Mouse (Mus musculus) heart, adult 18-20 months (tissue): ENCODE data around the gene Cpa2. TPM values are rescaled to one million over a fixed set of nuclear protein-coding genes. Genes with fewer than 3 reads are reported as not detected.

Experiments
- DNase-seq, 2 experiments: peaks; one replicate each; pipeline ENCODE4 v3.0.0; 2021 to 2022; ENCODE audit warnings: mixed read lengths in 1 of 2
- long read RNA-seq, 2 experiments: library from polyadenylated mRNA; stranded (forward); transcript quantifications; one replicate each; pipeline ENCODE4 v2.0.0; 2021
- total RNA-seq, 2 experiments: library from RNA; stranded (reverse); gene quantifications; 2 replicates each; pipeline ENCODE4 v1.2.3; 2021

The Cpa2 gene
- under 1 TPM in 1 of 2 experiments, not detected in 1; 0.25 TPM for total RNA-seq
- long read RNA-seq, experiment 1, result 0 reads
- long read RNA-seq, experiment 2, result 0 reads

DNA sequence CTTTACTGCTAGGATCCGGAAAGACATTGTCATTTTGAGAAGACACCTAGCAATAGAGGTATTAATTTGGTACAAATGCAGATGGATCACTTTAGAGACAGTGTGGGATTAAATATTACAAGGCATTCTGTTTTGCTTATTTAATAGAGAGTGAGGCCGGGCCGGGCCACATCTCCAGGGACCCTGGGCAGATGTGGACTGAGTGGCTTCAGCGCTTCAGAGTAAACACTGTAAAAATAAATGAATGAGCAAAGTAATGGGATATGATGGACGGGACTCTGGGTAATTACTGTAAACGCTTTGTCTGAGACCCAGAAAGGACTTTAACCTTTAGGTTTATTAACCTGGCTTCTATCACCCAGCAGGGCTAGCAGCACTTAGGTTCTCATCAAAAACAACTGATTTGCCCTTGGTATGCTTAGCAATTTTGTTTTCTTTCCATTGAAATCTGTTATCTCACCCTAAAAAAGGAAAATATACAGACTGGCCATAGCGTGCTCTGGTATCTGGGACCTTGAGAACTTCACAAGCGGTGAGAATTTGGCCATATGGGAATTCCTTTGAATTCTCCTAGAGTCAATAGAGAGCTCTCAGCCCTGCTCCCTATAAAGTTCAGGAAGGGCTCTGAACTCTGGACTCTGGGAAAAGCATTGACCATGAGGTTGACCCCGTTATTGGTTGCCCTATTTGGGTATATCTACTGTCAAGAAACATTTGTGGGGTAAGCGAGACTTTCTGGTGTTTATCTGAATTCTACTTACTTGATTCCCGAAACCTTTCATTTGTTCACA lies at the start of gene Cpa2:
TSS of gene Cpa2 (plus strand) at position 574 of the 791 bp plus-strand sequence.
- DNase-seq, result no peak

DNA sequence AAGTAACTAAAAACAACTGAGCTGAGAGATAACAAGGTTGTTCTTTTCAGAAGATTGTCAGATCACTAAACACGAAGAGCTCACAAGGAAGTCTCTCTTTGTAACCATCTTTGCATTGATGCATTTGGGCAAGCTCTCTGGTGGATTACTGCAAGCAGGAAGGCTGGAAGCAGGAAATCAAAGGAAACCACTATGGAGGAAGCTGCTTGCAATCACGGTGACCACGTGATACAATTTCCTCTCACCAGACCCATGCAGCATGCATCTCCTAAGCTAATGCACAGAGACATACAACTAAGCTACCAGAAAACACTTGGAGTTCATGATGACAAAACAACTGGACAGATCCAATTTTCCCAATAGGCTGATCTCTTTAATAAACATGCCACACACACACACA lies 42.3 kb upstream of the Cpa2 start:
- no peak for DNase-seq

DNA sequence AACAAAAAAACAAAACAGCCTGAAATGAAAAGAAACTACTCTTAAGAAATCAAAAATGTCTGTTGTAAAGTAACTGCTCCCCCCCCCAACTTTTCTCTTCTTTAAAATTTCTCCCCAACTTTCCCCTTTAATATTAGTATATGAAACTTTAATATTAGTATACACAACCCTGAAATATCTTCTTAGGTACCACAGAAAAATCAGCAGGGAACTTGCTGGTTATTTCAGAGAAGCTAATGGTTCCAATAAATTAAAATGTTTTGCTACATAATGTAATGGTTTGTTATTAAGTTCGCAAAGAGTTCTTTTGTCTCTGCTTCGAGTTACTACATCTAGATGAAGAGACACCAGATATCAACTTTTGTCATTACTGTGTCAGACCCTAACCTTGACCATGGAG lies 32.6 kb upstream of the Cpa2 start:
- DNase-seq, result no peak

DNA sequence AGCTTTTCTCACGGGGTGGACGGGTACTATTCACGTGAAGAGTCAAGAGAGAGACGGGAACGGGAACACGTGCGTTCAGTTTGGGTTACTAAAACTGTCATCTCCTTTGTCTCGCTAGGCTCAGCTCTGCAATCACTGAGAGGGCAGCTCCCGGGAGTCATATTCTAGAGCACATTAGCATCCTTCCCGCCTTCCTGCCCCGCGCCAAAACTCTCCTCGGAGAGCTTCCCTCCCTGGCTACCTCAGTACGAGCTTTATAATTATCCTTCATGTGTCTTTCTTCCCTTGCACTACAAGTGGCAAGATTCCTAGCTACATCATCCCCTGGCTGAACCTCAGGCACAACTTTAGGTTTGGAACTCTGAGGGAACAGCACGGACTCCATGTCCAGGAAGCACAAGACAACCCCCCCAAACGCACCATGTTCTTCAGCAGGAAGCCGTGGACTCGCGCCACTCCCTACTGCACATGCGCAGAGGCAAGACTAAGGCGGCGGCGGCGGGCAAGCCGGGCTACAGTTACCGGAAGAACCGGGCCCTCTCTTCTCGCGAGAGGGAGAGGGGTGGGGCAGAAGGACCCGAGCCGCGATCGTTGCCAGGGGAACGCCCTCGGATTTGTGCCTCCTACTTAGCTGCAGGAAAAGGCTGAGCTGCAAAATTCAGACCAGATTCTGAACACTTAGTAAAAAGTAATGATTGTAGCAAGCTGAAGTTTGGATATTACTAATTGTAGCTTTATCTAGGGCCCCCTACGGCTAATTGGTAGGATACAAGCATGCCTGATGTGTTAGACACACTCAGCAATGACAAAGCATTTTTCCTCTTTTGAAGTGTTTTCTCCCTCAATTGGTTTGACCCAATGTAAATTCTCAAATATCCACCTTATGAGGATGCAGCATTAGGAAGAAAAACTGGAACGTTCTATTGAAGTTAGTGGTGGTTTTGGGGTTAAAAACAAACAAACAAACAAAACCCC lies 31.8 kb upstream of the Cpa2 start, which contains the start of the genes Tmem209 and Ssmem1:
TSS of gene Tmem209 (minus strand) at position 519 of the 975 bp plus-strand sequence.
TSS of gene Ssmem1 (plus strand) at position 585 of the 975 bp plus-strand sequence.
- DNase-seq, result peak; percentile 100

DNA sequence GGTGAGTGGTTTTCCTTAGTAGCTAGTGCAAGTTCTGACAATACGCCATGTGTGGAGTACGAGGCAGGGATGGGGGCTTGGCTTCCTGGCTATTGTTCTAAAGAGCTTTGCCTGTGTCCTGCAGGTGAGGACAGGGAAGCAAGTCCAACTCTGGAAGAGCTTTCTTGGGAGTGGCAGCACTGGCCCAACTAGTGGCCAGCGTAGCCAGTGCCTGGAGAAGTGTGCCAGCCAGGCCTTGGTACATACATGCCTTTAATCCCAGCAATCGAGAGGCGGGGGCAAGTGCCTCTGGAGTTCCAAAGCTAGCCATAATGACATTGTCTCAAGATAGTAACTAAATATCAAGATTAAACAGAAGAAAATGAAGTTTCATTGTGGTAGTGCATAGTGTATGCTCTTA lies 31.1 kb upstream of the Cpa2 start:
- peak; percentile 7 to 27 for DNase-seq

DNA sequence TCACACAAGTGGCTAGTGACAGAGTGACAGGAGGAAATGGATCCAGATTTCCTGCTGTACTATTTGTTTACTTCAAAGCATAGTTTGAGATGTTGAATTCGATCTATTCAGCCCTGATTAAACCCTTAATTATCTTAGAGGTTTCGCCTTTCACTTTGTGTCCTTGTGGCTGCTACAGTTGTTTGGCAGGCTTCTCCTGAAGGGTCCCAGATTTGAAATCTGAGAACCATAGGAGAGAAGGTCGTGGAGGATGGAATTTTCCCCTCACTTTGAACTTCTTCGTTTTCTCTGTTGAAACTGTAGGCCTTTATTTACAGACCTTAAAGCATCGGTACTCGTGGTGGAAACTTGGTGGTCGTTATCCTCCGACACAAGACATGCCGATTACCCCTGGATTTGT lies 27.1 kb upstream of the Cpa2 start:
- DNase-seq, result no peak

DNA sequence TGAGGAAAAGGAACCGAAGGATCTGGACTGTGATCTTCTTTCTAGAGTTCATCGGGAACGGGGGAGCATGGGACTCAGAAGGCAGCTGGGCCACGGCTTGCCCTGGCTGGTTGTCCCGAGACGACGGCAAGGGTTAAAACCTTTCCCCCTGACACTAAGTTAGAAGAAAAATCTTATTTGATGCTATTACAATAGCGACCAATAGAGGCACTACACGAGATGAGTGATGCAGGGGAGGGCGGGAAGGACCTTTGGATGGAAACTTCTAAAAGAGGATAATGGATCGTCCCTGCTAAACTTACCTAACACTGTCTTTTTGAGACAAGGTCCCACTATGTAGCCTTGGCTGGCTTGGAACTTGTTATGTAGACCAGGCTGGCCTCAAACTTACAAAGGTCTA lies 21.0 kb upstream of the Cpa2 start:
- no peak for DNase-seq

DNA sequence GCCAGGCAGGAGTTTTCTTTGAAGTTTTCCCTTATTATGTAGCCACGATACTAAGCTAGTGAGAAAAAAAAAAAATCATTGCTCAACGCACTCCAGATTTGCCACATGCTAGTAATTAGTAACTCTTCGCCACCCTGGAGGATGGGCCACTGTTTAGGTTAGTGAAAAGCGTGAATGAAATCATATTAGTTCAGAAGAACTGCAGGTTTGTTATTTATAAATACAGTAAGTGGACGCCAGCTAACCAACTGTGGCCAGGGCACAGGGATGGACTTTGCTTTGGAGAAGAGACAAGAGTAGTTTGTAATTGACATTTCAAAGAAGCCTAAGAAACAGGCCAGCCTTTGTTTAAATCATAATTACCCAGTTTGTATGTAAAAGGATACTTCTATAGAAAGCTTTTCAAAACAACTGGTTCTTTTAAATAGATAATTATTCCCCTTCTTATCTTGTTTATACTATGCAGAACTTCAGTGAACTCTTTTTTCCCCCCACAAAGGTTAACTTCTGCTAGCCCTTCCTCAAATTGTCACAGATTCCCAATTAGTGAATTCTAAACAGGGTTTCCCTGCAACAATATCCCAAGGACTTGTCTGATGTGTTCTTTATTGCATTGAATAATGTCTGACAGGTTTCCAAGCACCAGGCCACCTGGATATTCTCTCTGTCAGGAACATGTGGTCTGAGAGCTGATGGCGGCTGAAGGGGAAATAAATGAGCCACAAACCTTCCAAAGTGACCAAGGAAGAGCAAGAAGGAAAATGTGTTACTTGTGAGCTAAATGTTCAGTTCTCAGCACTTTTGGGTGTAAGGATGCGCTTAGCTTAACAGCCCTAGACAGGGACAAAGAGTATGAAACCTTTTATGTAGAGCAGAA lies 15.7 kb upstream of the Cpa2 start:
- no peak for DNase-seq

DNA sequence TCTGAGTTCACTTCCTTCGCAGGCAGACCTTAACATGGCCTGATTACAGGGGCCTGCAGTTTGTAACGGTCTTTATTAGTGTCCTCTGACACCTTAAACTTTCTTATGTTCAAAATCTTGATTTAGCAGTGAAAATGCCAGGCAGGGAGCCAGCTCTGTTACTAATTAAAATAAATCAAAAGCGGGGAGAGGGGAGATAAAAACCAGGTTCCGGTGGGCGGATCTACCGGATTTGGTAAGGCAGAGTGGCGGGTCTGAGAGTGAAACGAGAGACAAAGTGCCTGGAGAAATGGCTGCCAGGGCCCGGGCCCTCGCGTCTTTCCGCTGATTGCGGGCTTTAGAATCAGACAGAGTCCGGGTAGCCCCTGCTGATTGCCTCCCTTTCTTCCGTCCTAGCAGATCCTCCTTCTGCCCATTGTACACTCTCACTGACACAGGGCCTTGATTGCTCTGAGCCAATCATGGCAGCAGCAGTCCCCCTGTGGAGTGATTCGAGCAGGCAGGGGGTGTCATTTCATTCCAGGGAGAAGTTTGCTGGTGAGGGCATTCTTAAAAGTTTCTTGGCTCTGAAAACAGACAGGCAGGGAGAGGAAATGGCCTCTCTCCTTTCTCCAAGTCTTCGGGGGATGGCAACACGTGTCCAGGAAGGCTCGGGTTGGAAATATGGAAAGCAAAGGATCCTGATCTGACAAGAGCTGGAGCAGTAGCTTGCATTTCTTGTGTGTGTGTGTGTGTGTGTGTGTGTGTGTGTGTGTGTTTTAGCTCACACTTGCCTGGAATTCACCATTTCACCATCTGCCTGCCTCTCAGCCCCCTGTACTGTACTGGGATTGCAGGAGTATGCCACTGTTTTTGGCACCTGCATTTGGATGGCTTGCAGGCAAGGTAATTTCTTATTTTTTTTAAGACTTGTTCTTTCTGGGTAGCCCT lies 14.5 kb upstream of the Cpa2 start:
- DNase-seq, result no peak

DNA sequence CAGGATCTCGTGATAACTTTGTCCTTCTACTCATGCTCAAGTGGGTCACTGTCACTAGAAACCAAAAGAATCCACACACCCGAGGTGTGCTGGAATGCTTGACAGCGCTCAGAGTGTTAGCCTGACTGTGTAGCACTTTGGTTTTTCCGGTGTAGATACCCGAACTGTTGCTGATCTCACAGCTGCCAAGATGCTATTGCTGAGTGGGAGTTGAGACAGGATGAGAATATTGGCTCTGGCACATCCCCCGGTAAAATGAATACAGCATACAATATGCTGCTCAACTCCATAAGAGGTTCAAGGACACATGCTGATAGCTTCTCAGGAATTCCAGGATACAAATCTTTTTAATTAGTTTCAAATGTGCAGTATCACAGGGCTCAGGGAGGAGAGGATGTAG lies 12.6 kb upstream of the Cpa2 start:
- DNase-seq, result no peak

DNA sequence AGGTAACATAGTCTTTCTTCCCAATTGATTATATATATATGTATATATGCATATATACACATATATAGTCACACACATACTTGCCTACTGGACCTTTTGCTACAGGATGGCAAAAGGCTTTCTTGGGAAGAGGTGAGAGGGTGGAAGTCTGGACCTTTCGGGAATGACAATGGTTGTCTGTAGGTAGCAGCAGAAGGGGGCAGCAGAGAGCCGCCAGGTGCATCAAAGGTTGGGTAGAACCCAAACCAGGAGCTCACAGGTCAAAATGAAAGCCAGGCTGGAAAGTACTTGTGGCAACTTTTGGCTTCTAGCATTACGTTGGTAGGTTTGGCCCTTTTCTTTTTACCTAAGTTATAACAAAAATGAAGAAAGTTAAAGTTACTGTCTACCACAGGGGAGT lies 6.0 kb upstream of the Cpa2 start:
- DNase-seq, result peak; percentile 32 to 77

DNA sequence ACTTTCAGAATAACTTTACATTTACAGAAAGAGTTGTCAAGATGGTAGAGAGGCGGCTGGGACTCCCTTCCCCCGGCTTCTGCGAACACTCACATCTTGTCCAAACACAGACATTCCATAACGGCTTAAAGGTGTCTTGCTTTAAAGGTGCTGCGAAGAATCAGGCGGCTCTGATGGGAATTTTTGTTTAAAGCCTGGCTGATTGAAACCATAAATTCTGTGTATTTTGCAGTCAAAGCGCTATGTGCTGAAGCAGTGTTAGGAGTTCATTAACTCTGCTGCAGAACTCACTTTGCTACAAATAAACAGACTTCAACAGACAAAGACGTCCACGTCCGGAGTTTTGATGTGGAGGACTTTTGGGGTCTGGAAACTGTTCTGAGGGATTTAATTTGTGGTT lies 3.1 kb upstream of the Cpa2 start:
- DNase-seq, result no peak

DNA sequence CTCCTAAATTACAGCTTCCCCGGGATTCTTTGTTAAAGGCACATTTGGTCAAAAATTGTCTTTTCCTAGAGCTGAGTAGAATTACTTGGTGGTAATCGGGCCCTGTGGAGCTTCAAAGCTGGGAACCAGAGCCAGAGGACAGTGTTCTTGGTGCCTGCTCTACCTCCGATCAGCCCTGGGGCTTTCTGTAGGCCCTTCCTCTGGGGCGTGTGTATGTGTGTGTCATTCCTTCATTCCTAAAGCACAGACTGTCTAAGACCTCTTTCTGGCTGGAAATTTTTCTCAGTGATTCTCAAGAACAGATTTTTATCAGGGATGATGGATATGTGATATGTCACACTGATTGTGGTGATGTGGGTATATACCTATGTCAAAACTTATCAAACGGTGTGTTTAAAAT lies 2.6 kb upstream of the Cpa2 start:
- DNase-seq, result no peak

DNA sequence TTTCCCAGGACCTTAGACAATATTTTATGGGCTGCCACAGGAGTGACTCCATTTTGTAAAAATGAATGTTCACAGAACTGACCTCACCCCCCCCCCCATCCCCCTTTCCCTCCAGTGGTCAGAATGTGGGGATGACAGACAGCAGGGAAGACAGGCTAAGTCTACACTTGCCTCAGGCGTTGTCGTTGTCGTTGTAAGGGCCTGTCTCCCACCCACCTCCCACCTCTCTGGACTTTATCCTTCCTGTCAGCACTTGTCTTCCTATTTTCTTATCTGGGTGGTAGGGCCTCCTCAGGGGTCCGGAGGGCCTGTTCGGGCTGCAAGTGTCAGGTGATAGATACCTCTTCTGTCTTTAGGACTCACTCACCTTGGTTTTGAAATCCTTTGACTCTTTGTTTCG lies 895 bp downstream of the Cpa2 start:
- no peak for DNase-seq

DNA sequence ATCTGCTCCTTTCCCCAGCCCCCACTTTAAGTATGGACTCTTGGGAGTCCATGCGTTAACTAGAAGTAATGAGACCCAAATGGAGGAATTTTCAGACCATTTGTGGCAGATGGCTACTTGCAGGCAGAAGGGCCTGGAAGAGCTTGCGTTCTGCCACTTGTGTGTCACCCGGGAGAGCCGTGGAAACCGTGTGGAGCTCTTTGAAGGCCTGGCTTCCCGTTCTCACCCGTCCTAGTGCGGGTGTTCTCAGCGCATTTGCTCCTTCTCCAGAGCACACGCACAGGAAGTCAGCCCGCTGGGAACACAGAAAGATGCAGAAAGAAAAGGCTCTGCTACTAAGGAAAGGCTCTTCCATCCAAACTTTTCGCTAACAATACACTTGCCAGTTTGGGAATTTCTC lies 1.7 kb downstream of the Cpa2 start:
- DNase-seq, result no peak

DNA sequence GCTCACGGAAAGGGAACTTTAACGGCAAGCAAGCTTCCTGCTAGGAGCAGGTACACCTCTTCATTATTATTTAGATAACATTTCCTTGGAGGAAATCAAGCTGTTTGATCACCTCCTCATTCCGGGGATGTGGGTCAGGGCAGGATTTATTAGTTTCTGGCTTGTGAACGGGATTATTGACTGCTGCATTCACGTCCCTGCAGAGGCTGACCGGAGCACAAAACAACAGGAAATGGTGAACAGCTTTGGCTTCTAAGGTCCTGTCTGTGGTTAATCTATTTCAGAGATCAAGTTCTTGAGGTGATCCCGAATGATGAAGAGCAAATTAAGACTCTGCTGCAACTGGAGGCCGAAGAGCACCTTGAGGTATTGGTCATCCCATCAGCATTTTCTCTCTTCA lies 2.5 kb downstream of the Cpa2 start:
- no peak for DNase-seq

DNA sequence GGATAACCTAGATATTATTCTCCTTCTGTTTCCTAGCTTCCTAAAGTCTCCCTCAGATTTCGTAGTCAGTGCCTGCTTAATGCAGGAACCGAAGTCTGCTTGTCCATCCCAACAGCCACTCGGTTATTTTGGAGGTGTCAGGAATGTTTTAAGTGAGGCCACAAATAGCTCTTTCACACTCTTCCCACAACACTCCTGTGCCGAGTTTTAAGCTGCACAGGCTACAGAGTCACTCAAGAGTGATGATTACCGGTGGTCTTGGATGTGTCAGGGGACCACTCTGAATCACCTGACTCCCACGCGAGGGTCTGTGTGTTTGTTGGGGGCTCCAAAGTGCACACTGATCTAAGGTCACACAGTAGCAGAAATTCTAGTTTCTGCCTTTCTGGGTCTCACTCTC lies 4.3 kb downstream of the Cpa2 start:
- no peak for DNase-seq

DNA sequence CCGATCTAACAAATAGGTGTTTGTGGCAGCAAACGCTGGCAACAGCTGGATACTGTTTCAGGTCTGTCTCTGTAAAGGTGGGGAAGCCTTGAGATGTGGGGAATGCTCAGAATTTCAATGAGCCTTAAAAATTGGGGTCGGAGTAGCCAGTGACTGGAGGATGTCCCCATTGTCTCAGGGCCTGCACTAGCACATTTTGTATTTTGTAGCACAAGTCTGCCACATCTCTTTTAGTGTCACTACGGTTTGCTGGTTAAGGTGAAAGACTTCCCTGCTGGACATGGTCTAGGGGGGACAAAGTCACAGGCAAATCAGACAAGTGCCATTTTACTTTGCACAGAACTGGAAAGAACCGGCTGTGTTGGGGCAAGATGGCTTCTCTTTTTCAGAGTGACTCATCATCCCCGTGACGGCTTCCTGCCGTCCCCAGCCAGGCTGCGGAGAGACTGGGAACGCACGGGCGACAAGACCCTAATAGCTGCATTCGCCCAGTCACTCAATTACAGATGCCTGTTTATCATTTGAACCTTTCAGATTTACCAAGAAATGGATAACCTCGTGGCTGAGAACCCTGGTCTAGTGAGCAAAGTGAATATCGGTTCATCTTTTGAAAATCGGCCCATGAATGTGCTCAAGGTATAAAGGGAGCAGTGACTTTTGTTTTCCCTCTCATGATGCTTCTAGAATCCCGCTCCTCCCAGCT lies 5.3 kb downstream of the Cpa2 start:
- DNase-seq, result no peak

DNA sequence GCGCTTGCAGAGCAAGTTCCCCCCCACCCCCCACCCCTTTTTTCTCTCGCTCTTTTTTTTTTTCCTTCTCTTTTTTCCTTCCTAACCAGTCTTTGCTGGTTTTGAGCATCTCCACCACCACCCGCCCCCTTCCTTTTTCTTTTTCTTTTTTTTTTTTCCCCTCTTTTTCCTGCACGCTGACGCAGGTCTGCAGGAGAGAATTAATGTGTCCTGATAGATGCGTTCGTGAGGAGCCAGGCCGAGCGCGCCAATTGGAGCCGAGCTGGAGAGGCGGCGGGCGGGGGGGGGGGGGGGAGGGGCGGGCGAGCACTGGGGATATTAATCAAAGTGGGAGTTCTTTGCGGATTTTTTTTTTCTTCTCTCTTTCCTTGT lies 5.9 kb downstream of the Cpa2 start:
- DNase-seq, result no peak

DNA sequence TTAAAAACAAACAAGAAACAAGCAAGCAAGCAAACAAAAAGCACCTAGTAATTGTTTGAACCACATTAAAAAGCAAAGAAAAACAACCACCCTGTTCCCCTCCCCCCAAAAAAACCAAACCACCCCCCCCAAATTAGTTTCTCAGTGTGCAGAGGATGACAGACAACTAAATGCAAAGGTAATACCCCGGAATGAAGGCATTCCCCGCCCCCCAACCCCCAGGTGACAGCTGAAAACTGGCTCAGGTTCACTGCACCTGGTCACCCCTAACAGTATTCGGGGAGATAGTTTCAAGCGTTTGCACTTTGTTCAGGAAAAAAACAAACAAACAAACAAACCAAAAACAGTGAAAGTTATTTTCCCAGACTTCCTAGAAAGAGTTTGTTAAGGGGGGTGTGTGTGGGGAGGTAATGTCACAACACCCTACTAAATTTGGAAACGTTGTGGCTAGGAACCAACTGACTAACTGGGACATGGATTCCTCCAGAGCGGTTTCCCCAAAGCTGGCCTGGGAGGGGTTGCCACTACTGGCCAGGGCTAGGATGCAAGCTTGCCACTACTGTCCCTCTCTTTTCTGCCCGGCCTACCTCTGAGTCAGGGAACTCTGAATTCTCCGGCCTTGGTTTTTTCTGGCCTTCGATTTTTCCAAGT lies 6.4 kb downstream of the Cpa2 start:
- peak; percentile 75 for DNase-seq
